Mouse (Mus musculus): ENCODE measurements around the gene Lhfpl4. TPM values are rescaled to one million over a fixed set of nuclear protein-coding genes. Genes with fewer than 3 reads are reported as not detected.

Lhfpl4 gene
- polyA plus RNA-seq (2015; fragmentation: Nextera tagmentation; extraction: Ambion mirVana): 75.6 and 80.7 TPM in 2 replicates

DNA sequence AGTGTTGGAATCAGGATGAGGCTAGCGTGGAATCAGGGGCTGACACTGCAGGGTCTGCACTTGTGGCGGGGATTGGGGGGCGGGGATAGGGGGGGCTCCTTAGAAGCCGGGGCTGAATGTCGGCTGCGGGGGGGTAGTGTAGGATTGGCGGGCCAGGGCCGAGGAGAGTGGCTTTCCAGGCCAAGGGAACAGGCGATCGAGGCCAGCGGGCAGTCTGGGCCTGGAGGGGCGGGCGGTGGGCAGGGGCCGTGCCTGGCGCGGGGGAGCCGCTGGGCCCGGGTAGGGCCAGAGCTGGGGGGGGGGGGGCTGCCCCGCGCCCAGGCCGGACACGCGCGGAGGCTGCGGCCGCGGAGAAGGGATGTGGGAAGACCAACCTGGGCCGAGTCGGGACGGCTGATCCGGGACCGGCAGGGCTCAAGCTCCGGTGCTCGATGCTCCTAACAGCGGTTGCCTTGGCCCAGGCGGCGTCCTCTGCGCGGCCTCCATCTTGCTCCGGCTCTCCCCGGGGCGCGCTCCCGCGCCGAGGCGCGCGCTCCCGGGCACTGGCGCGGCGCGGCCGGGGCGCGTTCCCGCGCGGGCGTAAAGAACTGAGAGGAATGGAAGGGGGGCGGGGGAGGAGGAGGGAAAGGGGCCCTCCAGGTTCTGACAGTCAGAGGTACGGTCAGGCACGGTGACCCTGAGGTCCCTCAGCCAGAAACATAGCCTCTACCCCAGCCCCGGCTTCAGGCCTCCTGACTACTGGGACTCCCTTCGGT lies at the start of gene Lhfpl4:
Lhfpl4 (minus strand) TSS at position 544 of the 755 bp plus-strand sequence.
- WGBS: under 1% methylated on average over 58 of the region's 66 CpGs
- H3K27me3 ChIP-seq (replicated peaks): no peaks in the 10 kb centered on the region

DNA sequence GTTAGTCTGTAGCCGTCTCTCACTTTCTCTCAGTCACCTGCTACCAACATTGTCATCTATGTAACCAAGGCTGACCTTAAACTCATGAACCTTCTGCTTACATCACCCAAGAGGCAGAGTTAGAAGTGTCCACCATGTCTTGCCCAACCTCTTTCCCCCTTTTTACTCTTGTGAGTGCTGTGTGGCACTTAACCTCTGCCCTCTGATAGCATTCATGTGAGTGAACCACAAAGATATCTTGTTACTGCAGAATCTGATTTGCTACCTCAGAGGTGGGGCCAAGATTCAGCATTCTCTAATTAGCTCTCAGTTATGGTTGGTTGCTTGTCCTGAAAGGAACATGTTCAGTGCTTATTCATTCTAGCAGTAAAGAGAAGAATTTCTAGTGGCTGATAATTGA lies 47.6 kb upstream of the Lhfpl4 start:
- peaks cover 18% of the 10 kb centered on the region for H3K4me1 ChIP-seq
- 89% methylated on average over 1 of the region's 1 CpGs for WGBS
- H3K9ac ChIP-seq: no peak overlapping the region
- no peak overlapping the region for H3K4me3 ChIP-seq
- ATAC-seq (replicated peaks): no peak
- no peak overlapping the region for H3K4me2 ChIP-seq
- no peaks in the 10 kb centered on the region for H3K9me3 ChIP-seq
- H3K27me3 ChIP-seq (replicated peaks): no peaks in the 10 kb centered on the region
- no peak overlapping the region for H3K27ac ChIP-seq
- H3K36me3 ChIP-seq (replicated peaks): 0 out of 2 replicates have a peak, but pooled peaks cover 8% of the 10 kb centered on the region

More for the DNA sequence above, at the start of gene Lhfpl4:
- peak within 1 kb of the TSS; percentile 85 for H3K27ac ChIP-seq
- H3K4me2 ChIP-seq: peak within 1 kb of the TSS; percentile 79
- peak; percentile 88 for ATAC-seq (replicated peaks)
- no peaks in the 10 kb centered on the region for H3K9me3 ChIP-seq
- peak within 1 kb of the TSS; percentile 89 for H3K9ac ChIP-seq
- H3K4me1 ChIP-seq: peaks cover 39% of the 10 kb centered on the region
- no peaks in the 10 kb centered on the region for H3K36me3 ChIP-seq (replicated peaks)
- H3K4me3 ChIP-seq: peak within 1 kb of the TSS; percentile 89

DNA sequence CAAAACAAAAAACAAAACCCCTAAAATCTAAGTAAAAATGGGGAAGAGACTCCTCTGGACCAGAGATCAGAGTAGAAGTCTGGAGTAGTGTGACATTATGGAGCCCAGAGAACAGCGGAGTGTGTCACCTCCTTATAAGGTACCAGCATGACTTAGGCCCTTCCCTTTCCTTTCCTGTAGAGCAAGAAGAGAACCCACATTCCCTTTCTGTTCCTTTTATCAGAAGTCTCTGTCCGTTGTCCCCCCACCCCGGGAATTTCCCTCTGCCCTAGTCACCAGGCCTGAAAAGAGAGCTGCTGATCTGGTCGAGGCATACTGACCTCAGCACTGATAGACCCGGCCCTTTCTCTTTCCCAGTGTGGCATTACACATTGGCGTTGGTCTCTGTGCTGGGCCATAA lies 43.3 kb upstream of the Lhfpl4 start:
- H3K4me2 ChIP-seq: peak overlapping the region; percentile 96
- H3K9ac ChIP-seq: peak overlapping the region; percentile 86
- no peaks in the 10 kb centered on the region for H3K27me3 ChIP-seq (replicated peaks)
- H3K4me3 ChIP-seq: peak overlapping the region; percentile 99
- H3K4me1 ChIP-seq: peaks cover 23% of the 10 kb centered on the region
- H3K36me3 ChIP-seq (replicated peaks): 0 out of 2 replicates have a peak, but pooled peaks cover 4% of the 10 kb centered on the region
- no peak for ATAC-seq (replicated peaks)
- 44% methylated on average over 6 of the region's 6 CpGs for WGBS
- H3K9me3 ChIP-seq: no peaks in the 10 kb centered on the region
- H3K27ac ChIP-seq: no peak overlapping the region

DNA sequence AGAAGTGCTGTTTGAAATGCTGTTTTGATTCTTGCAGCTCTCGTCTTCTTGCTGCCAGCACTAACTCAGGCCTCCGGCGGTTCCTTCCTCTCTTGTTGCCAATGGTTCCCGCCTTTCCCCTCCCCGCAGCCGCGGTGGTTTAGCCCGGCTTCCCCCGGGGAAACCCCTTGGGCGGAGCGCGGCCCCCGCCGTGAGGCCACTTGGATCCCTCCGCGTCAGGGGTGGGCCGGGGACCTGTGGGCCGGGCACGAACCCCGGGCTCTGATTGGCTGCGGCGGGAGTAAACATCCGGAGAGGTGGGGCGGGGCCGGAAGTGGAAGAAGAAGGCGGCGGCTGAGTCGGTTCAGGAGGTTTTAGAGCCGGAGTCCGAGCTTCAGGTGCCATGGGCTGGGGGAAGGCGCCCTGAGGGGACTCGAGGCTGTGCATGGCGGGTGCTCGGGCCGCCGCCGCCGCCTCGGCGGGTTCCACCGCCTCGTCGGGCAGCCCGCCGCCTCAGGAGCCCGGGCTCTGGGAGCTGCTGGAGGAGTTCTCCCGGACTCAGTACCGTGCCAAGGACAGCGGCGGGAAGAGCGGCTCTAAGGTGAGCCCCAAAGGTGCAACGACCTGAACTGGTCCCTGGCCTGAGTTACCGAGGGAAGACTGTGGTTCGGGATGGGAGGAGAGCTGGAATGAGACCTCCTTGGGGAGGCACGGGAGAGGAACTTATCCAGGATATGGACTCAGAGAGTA lies 42.5 kb upstream of the Lhfpl4 start, which contains the start of gene Mtmr14:
Mtmr14 (plus strand) TSS at position 302 of the 729 bp plus-strand sequence.
- WGBS: under 1% methylated on average over 54 of the region's 55 CpGs
- Histone ChIP-seq H3K27me3 (replicated peaks) (no peaks in the 10 kb centered on the region), H3K27ac (peak within 1 kb of the TSS; percentile 76), H3K9ac (peak within 1 kb of the TSS; percentile 86), H3K4me1 (peaks cover 23% of the 10 kb centered on the region), H3K4me2 (peak within 1 kb of the TSS; percentile 96), H3K4me3 (peak within 1 kb of the TSS; percentile 99), H3K36me3 (replicated peaks) (0 out of 2 replicates have a peak, but pooled peaks cover 2% of the 10 kb centered on the region), H3K9me3 (no peaks in the 10 kb centered on the region)
- ATAC-seq (replicated peaks): peak; percentile 99

DNA sequence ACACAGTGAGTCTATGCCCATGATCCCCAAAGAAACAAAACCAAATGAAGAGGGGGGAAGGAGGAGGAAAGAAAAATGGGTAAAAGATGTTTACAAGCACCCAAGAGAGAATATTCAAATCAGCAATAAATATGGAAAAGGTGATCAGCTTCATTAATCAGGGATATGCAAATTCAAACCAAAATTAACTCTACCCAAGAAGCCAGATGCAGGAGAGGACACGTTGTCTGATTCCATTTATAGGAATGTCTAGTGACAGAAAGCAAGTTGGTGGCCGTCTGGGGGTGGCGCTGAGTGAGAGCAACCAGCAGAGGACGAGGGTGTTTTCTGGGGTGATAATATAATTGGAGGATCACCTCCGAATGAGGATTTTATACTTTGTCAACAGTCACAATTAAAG lies 40.0 kb upstream of the Lhfpl4 start:
- Histone ChIP-seq H3K4me3 (no peak overlapping the region), H3K4me1 (peaks cover 23% of the 10 kb centered on the region), H3K27me3 (replicated peaks) (no peaks in the 10 kb centered on the region), H3K9me3 (no peaks in the 10 kb centered on the region), H3K36me3 (replicated peaks) (no peaks in the 10 kb centered on the region), H3K27ac (no peak overlapping the region), H3K9ac (no peak overlapping the region), H3K4me2 (no peak overlapping the region)
- WGBS: 77% methylated on average over 5 of the region's 5 CpGs
- no peak for ATAC-seq (replicated peaks)

DNA sequence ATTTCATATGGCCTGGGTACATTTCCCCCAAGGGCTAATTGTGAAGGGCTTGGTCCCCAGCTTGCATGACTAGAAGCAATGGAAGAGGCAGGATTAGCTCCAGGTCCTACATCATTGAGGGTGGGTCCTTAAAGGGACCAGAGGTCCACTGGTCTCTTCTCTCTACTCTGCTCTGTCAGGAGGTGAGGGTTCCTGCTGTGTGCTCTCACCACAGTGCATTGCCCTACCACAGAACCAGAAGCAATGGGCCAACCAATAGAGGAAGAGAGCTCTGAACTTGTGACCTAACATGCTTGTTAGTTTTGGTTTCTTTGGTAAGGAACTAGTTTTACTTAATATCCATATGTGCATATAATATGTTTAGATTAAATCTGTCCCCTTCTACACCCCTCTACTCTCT lies 31.5 kb upstream of the Lhfpl4 start:
- Histone ChIP-seq H3K4me1 (no peaks in the 10 kb centered on the region), H3K4me2 (no peak overlapping the region), H3K4me3 (no peak overlapping the region), H3K27ac (no peak overlapping the region), H3K36me3 (replicated peaks) (no peaks in the 10 kb centered on the region), H3K27me3 (replicated peaks) (no peaks in the 10 kb centered on the region), H3K9ac (no peak overlapping the region), H3K9me3 (no peaks in the 10 kb centered on the region)
- no peak for ATAC-seq (replicated peaks)

DNA sequence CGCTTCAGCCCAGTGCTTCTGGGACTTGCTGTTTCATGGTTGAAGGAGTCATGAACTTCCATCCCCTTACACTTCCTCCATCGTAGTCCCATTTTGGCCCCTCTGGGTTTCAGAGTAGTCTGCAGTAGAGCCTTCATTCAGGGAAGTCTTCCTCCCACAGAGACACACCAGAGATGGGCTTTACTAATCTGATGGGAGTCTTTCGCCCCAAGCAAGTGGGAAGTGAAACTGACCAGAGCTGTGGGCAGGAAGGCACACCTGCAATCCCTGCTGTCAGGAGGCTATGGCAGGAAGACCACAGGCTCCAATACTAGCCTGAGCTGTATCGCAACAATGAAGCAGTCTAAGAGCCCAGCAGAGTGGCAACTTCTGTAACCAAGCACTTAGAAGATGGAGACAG lies 30.6 kb upstream of the Lhfpl4 start:
- Histone ChIP-seq H3K4me1 (no peaks in the 10 kb centered on the region), H3K27me3 (replicated peaks) (no peaks in the 10 kb centered on the region), H3K4me3 (no peak overlapping the region), H3K4me2 (no peak overlapping the region), H3K9ac (no peak overlapping the region), H3K36me3 (replicated peaks) (no peaks in the 10 kb centered on the region), H3K9me3 (no peaks in the 10 kb centered on the region), H3K27ac (no peak overlapping the region)
- WGBS: 73% methylated on average over 4 of the region's 4 CpGs
- no peak for ATAC-seq (replicated peaks)

DNA sequence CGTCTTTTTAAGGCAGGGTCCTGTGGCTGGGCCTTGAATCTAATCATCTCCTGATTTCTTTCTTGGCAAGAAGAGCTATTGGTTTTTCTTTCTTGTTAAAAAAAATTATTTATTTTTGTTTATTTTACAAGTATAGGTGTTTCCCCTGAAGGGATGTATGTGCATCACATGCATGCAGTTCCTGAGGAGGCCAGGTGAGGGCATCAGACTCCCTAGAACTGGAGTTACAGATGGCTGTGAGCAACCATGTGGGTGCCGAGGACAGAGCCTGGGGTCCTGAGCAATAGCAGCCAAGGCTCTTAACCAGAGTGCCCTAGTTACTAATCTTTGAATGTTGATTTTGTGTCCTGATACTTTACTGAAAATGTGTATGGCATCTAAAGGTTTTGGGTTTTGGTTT lies 21.1 kb upstream of the Lhfpl4 start:
- H3K27me3 ChIP-seq (replicated peaks): no peaks in the 10 kb centered on the region
- H3K9ac ChIP-seq: no peak overlapping the region
- 79% methylated on average over 2 of the region's 2 CpGs for WGBS
- no peak for ATAC-seq (replicated peaks)
- no peaks in the 10 kb centered on the region for H3K9me3 ChIP-seq
- H3K36me3 ChIP-seq (replicated peaks): no peaks in the 10 kb centered on the region
- no peak overlapping the region for H3K27ac ChIP-seq
- H3K4me1 ChIP-seq: no peaks in the 10 kb centered on the region
- no peak overlapping the region for H3K4me2 ChIP-seq
- no peak overlapping the region for H3K4me3 ChIP-seq

DNA sequence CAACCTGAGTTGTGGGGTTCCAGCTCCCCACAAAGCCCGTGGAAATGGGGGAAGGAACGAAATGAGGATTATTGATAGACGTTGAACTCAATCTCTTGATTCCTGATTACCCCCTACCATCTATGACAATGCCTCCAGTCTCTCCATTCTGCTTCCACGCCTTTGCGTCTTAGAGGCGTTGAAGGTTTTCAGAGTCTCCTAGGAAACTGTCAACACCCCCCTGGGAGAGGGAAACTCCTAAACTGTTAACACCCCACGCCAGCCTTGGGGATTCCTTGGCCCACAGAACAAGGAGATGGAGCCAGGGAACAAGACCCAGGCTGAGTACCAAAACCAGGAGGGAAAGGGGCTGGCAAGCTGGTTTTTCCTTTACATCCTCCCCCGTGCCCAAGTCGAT lies 410 bp upstream of the Lhfpl4 start:
- Histone ChIP-seq H3K4me3 (peak overlapping the region; percentile 89), H3K9me3 (no peaks in the 10 kb centered on the region), H3K4me1 (peaks cover 36% of the 10 kb centered on the region), H3K27me3 (replicated peaks) (no peaks in the 10 kb centered on the region), H3K9ac (peak overlapping the region; percentile 89), H3K4me2 (peak overlapping the region; percentile 79), H3K36me3 (replicated peaks) (no peaks in the 10 kb centered on the region), H3K27ac (peak overlapping the region; percentile 85)
- peak; percentile 41 for ATAC-seq (replicated peaks)
- WGBS: 6% methylated on average over 9 of the region's 9 CpGs

DNA sequence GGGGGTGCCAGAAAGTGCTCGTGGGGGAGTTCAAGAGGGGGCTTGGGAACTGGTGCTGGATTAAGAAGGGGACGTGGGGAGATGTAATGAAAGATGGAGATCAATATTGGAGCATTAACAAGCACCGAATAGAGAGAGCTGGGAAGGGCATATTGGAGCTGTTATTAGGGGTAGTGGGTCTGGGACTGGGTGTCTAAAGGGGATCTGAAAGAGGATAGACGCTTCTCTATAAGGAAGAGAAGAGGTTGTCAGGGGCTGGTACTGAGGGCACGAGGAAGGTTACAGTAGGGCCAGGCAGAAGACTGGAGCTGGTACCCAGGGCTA lies 705 bp downstream of the Lhfpl4 start:
- H3K4me2 ChIP-seq: peak overlapping the region; percentile 79
- peak overlapping the region; percentile 85 for H3K27ac ChIP-seq
- peak overlapping the region; percentile 89 for H3K4me3 ChIP-seq
- WGBS: 1% methylated on average over 5 of the region's 5 CpGs
- H3K9ac ChIP-seq: peak overlapping the region; percentile 89
- peaks cover 41% of the 10 kb centered on the region for H3K4me1 ChIP-seq
- no peaks in the 10 kb centered on the region for H3K9me3 ChIP-seq
- no peaks in the 10 kb centered on the region for H3K36me3 ChIP-seq (replicated peaks)
- no peaks in the 10 kb centered on the region for H3K27me3 ChIP-seq (replicated peaks)
- ATAC-seq (replicated peaks): peak; percentile 74

DNA sequence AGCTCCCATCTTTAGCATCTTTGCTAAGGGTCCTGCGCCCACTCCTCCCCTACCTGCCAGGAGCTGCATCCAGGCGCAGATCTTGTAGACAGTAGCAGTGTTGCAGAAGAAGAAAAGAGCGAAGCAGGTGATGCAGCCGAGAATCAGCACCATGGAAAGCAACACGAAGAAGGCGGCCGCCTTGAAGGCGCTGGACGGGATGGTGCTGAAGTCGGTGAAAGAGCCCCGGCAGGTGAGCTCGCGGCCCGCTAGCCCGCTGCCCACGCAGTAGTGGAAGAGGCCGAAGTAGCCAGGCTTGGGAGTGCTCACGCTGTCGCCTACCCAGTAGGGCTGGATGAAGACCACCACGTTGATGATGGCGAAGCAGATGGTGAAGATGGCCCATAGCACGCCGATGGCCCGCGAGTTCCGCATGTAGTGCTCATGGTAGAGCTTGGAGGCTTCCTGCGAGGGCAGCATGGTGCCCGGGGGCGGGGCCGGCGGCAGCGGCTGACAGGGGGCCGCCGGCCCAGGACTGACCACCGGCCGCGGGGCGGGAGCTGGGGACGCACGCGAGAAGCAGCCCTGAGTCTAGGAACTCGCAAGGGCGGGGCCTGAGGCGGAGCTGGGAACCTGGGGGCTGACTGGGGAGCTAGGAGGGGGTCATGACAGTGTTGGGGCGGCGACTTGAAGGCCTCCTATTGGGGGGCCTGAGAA lies 1.3 kb downstream of the Lhfpl4 start:
- ATAC-seq (replicated peaks): peak; percentile 62
- Histone ChIP-seq H3K4me2 (peak overlapping the region; percentile 79), H3K4me3 (peak overlapping the region; percentile 89), H3K27ac (peak overlapping the region; percentile 85), H3K9ac (peak overlapping the region; percentile 89), H3K36me3 (replicated peaks) (no peaks in the 10 kb centered on the region), H3K9me3 (no peaks in the 10 kb centered on the region), H3K27me3 (replicated peaks) (no peaks in the 10 kb centered on the region), H3K4me1 (peaks cover 41% of the 10 kb centered on the region)
- WGBS: 2% methylated on average over 46 of the region's 46 CpGs

DNA sequence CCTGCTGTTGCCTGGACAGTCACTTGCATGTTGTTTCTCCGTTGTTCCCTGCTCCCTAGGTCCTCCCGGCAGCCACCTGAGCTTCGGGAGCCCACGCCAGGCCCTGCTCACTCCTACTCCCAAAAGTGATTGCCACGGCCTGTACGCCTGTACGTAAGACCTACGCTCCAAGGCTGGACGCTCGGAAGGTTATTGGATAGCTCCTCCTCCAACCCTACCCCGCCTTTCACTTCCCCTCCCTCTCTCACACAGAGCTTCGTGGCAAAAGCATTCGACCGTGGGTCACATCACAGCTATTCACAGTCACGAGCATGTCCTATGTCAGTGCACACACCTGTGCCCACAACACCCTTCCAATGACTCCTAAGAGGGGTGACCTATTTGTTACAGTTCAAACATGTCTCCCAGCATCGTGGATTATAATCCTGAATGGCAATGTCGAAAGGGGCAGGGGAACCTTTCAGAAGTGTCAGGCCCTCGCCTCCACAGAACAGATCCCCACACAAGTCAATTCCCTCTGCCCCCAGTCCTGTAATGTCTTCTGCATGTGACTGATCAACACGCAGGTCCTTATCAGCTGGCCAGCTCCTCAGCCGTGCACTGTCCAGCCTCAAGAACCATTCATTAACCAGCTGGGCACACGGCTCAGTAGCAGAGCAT lies 10.2 kb downstream of the Lhfpl4 start:
- WGBS: 86% methylated on average over 21 of the region's 21 CpGs
- no peak for ATAC-seq (replicated peaks)
- H3K4me3 ChIP-seq: no peak overlapping the region
- no peaks in the 10 kb centered on the region for H3K9me3 ChIP-seq
- H3K36me3 ChIP-seq (replicated peaks): no peaks in the 10 kb centered on the region
- peaks cover 5% of the 10 kb centered on the region for H3K4me1 ChIP-seq
- H3K4me2 ChIP-seq: no peak overlapping the region
- H3K27ac ChIP-seq: no peak overlapping the region
- no peaks in the 10 kb centered on the region for H3K27me3 ChIP-seq (replicated peaks)
- no peak overlapping the region for H3K9ac ChIP-seq
